Mouse (Mus musculus): ENCODE data around the gene Ccl3. TPM values are rescaled to one million over a fixed set of nuclear protein-coding genes. Genes with fewer than 3 reads are reported as not detected.

Gene Ccl3
- total RNA-seq (2014; rRNA removed; ENCODE audit: low replicate concordance) (0.73 TPM in 1 of 2 replicates, not detected in the other), polyA plus RNA-seq (2015; fragmentation: Nextera tagmentation; extraction: Ambion mirVana) (0.31 and 0.52 TPM in 2 replicates)

GRCm38 (mm10) chr11:83649305-83649841 lies at the start of gene Ccl3:
Gene Ccl3 (minus strand): TSS chr11:83649355.
- TF ChIP-seq CTCF (IDR thresholded peaks at IDR 0.05; ENCODE audit: low read depth) (no peak), EP300 (IDR thresholded peaks at IDR 0.05; ENCODE audit: low read depth) (no peak)
- Histone ChIP-seq H3K4me3 (ENCODE audit: low read depth, low read length) (no peak within 1 kb of the TSS), H3K4me1 (ENCODE audit: control insufficient read depth, insufficient read depth) (no peaks in the 10 kb centered on the region), H3K27ac (ENCODE audit: low read depth) (no peak within 1 kb of the TSS), H3K4me2 (ENCODE audit: low read depth, low read length) (no peak within 1 kb of the TSS), H3K27me3 (ENCODE audit: control insufficient read depth, insufficient read depth, low read length) (no peaks in the 10 kb centered on the region), H3K9me3 (replicated peaks; ENCODE audit: control insufficient read depth, low read length) (0 out of 2 replicates have a peak, but pooled peaks cover 7% of the 10 kb centered on the region), H3K9ac (replicated peaks; ENCODE audit: low read depth, low read length) (no peak within 1 kb of the TSS), H3K36me3 (replicated peaks; ENCODE audit: control insufficient read depth, insufficient read depth, low read length) (no peaks in the 10 kb centered on the region)
- WGBS, result 64% methylated on average over 8 of the region's 8 CpGs
- ATAC-seq (ENCODE audit: insufficient read depth, low read depth) (no peak), DNase-seq (ENCODE audit: low spot score) (no peak)

GRCm38 (mm10) chr11:83692008-83692407 lies 42.9 kb upstream of the Ccl3 start:
- H3K9me3 ChIP-seq (replicated peaks; ENCODE audit: control insufficient read depth, low read length), result no peaks in the 10 kb centered on the region
- H3K27ac ChIP-seq (ENCODE audit: low read depth), result no peak overlapping the region
- 33% methylated on average over 1 of the region's 1 CpGs for WGBS
- ATAC-seq (ENCODE audit: insufficient read depth, low read depth) (no peak), DNase-seq (ENCODE audit: low spot score) (no peak)
- H3K4me1 ChIP-seq (ENCODE audit: control insufficient read depth, insufficient read depth), result no peaks in the 10 kb centered on the region
- H3K36me3 ChIP-seq (replicated peaks; ENCODE audit: control insufficient read depth, insufficient read depth, low read length), result no peaks in the 10 kb centered on the region
- no peaks in the 10 kb centered on the region for H3K27me3 ChIP-seq (ENCODE audit: control insufficient read depth, insufficient read depth, low read length)
- H3K9ac ChIP-seq (replicated peaks; ENCODE audit: low read depth, low read length), result no peak overlapping the region
- TF ChIP-seq EP300 (IDR thresholded peaks at IDR 0.05; ENCODE audit: low read depth) (no peak), CTCF (IDR thresholded peaks at IDR 0.05; ENCODE audit: low read depth) (no peak)
- H3K4me3 ChIP-seq (ENCODE audit: low read depth, low read length), result no peak overlapping the region
- no peak overlapping the region for H3K4me2 ChIP-seq (ENCODE audit: low read depth, low read length)

DNA sequence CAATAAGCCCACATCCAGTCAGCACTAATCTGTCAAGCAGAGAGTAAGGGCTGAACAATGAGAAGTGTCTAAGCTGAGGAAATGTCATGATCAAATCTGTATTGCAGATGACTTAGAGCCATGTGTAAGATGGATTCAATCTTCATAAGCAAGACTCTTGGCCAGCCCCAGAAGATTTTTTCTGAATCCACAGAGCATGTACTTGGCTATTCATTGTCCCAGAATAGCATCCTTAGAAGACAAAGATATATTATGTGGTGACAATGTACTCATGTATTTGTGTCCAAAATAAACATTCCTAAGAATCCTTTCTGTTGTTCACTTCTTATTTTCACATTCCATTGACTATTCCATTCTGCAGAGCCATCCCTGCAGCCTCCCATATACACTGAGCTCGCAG lies 40.8 kb upstream of the Ccl3 start:
- Histone ChIP-seq H3K27me3 (ENCODE audit: control insufficient read depth, insufficient read depth, low read length) (no peaks in the 10 kb centered on the region), H3K4me3 (ENCODE audit: low read depth, low read length) (no peak overlapping the region), H3K9me3 (replicated peaks; ENCODE audit: control insufficient read depth, low read length) (no peaks in the 10 kb centered on the region), H3K36me3 (replicated peaks; ENCODE audit: control insufficient read depth, insufficient read depth, low read length) (no peaks in the 10 kb centered on the region), H3K4me1 (ENCODE audit: control insufficient read depth, insufficient read depth) (no peaks in the 10 kb centered on the region), H3K27ac (ENCODE audit: low read depth) (no peak overlapping the region), H3K9ac (replicated peaks; ENCODE audit: low read depth, low read length) (no peak overlapping the region), H3K4me2 (ENCODE audit: low read depth, low read length) (no peak overlapping the region)
- ATAC-seq (ENCODE audit: insufficient read depth, low read depth), result no peak
- TF ChIP-seq EP300 (IDR thresholded peaks at IDR 0.05; ENCODE audit: low read depth) (no peak), CTCF (IDR thresholded peaks at IDR 0.05; ENCODE audit: low read depth) (no peak)
- WGBS, result 53% methylated on average over 1 of the region's 1 CpGs
- DNase-seq (ENCODE audit: low spot score), result no peak

DNA sequence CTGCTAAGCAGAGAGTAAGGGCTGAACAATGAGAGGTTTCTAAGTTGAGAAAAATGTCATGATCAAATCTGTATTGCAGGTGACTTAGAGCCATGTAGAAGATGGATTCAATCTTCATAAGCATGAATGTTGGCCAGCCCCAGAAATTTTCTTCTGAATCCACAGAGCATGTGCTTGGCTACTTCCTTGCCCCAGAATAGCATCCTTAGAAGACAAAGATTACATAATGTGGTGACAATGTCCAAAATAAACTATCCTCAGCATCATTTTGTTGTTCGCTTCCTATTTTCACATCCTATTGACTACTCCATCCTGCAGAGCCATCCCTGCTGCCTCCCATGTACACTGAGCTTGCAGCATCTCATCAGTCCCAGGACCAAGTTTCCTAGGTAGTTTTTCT lies 26.5 kb upstream of the Ccl3 start:
- no peaks in the 10 kb centered on the region for H3K9me3 ChIP-seq (replicated peaks; ENCODE audit: control insufficient read depth, low read length)
- no peak overlapping the region for H3K4me2 ChIP-seq (ENCODE audit: low read depth, low read length)
- no peak overlapping the region for H3K9ac ChIP-seq (replicated peaks; ENCODE audit: low read depth, low read length)
- WGBS, result 63% methylated on average over 1 of the region's 1 CpGs
- no peak overlapping the region for H3K27ac ChIP-seq (ENCODE audit: low read depth)
- no peaks in the 10 kb centered on the region for H3K36me3 ChIP-seq (replicated peaks; ENCODE audit: control insufficient read depth, insufficient read depth, low read length)
- H3K4me3 ChIP-seq (ENCODE audit: low read depth, low read length), result no peak overlapping the region
- DNase-seq (ENCODE audit: low spot score) (no peak), ATAC-seq (ENCODE audit: insufficient read depth, low read depth) (no peak)
- H3K27me3 ChIP-seq (ENCODE audit: control insufficient read depth, insufficient read depth, low read length), result no peaks in the 10 kb centered on the region
- TF ChIP-seq EP300 (IDR thresholded peaks at IDR 0.05; ENCODE audit: low read depth) (no peak), CTCF (IDR thresholded peaks at IDR 0.05; ENCODE audit: low read depth) (no peak)
- no peaks in the 10 kb centered on the region for H3K4me1 ChIP-seq (ENCODE audit: control insufficient read depth, insufficient read depth)

GRCm38 (mm10) chr11:83671743-83672142 lies 22.6 kb upstream of the Ccl3 start:
- Histone ChIP-seq H3K9ac (replicated peaks; ENCODE audit: low read depth, low read length) (no peak overlapping the region), H3K27ac (ENCODE audit: low read depth) (no peak overlapping the region), H3K9me3 (replicated peaks; ENCODE audit: control insufficient read depth, low read length) (no peaks in the 10 kb centered on the region), H3K4me1 (ENCODE audit: control insufficient read depth, insufficient read depth) (no peaks in the 10 kb centered on the region), H3K4me2 (ENCODE audit: low read depth, low read length) (no peak overlapping the region), H3K36me3 (replicated peaks; ENCODE audit: control insufficient read depth, insufficient read depth, low read length) (no peaks in the 10 kb centered on the region), H3K27me3 (ENCODE audit: control insufficient read depth, insufficient read depth, low read length) (no peaks in the 10 kb centered on the region), H3K4me3 (ENCODE audit: low read depth, low read length) (no peak overlapping the region)
- DNase-seq (ENCODE audit: low spot score), result no peak
- no peak for TF ChIP-seq CTCF (IDR thresholded peaks at IDR 0.05; ENCODE audit: low read depth)
- ATAC-seq (ENCODE audit: insufficient read depth, low read depth), result no peak

GRCm38 (mm10) chr11:83663532-83663931 lies 14.4 kb upstream of the Ccl3 start:
- no peaks in the 10 kb centered on the region for H3K4me1 ChIP-seq (ENCODE audit: control insufficient read depth, insufficient read depth)
- WGBS, result 62% methylated on average over 5 of the region's 5 CpGs
- no peak overlapping the region for H3K4me2 ChIP-seq (ENCODE audit: low read depth, low read length)
- H3K27me3 ChIP-seq (ENCODE audit: control insufficient read depth, insufficient read depth, low read length), result no peaks in the 10 kb centered on the region
- H3K9me3 ChIP-seq (replicated peaks; ENCODE audit: control insufficient read depth, low read length), result no peaks in the 10 kb centered on the region
- ATAC-seq (ENCODE audit: insufficient read depth, low read depth) (no peak), DNase-seq (ENCODE audit: low spot score) (no peak)
- no peaks in the 10 kb centered on the region for H3K36me3 ChIP-seq (replicated peaks; ENCODE audit: control insufficient read depth, insufficient read depth, low read length)
- no peak overlapping the region for H3K4me3 ChIP-seq (ENCODE audit: low read depth, low read length)
- no peak overlapping the region for H3K9ac ChIP-seq (replicated peaks; ENCODE audit: low read depth, low read length)
- H3K27ac ChIP-seq (ENCODE audit: low read depth), result no peak overlapping the region
- TF ChIP-seq CTCF (IDR thresholded peaks at IDR 0.05; ENCODE audit: low read depth), result no peak
- TF ChIP-seq EP300 (IDR thresholded peaks at IDR 0.05; ENCODE audit: low read depth), result no peak
